Mouse (Mus musculus): Measurements from ENCODE around the gene Fam81a. TPM values are rescaled to one million over a fixed set of nuclear protein-coding genes. Genes with fewer than 3 reads are reported as not detected.

Gene Fam81a
- polyA plus RNA-seq, 1 experiment from 2014 or later, result 5.9 TPM

- Histone ChIP-seq H3K36me3 (ENCODE audit: control insufficient read depth, insufficient read depth, low read length) (no peaks in the 10 kb centered on the region), H3K9ac (replicated peaks; ENCODE audit: low read length) (no peak overlapping the region), H3K4me1 (ENCODE audit: control insufficient read depth, insufficient read depth, low read length) (no peaks in the 10 kb centered on the region), H3K27me3 (ENCODE audit: control insufficient read depth, insufficient read depth, low read length) (no peaks in the 10 kb centered on the region), H3K4me3 (replicated peaks; ENCODE audit: low read depth, low read length) (no peak overlapping the region), H3K27ac (replicated peaks; ENCODE audit: low read depth, low read length) (no peak overlapping the region), H3K4me2 (ENCODE audit: low read length) (no peak overlapping the region), H3K9me3 (ENCODE audit: control insufficient read depth, low read length) (no peaks in the 10 kb centered on the region)
- ATAC-seq (ENCODE audit: low FRiP score, low TSS enrichment) (no peak), DNase-seq (no peak)
- 82% methylated on average over 25 of the region's 25 CpGs for WGBS
These were observed 59.8 kb downstream of the Fam81a start for GRCm38 (mm10) chr9:70082357-70083204.

GRCm38 (mm10) chr9:70081767-70082166 lies 60.6 kb downstream of the Fam81a start:
- Histone ChIP-seq H3K27ac (replicated peaks; ENCODE audit: low read depth, low read length) (no peak overlapping the region), H3K9ac (replicated peaks; ENCODE audit: low read length) (no peak overlapping the region), H3K27me3 (ENCODE audit: control insufficient read depth, insufficient read depth, low read length) (no peaks in the 10 kb centered on the region), H3K9me3 (ENCODE audit: control insufficient read depth, low read length) (no peaks in the 10 kb centered on the region), H3K4me1 (ENCODE audit: control insufficient read depth, insufficient read depth, low read length) (no peaks in the 10 kb centered on the region), H3K36me3 (ENCODE audit: control insufficient read depth, insufficient read depth, low read length) (no peaks in the 10 kb centered on the region), H3K4me2 (ENCODE audit: low read length) (no peak overlapping the region), H3K4me3 (replicated peaks; ENCODE audit: low read depth, low read length) (no peak overlapping the region)
- ATAC-seq (ENCODE audit: low FRiP score, low TSS enrichment), result no peak
- 92% methylated on average over 7 of the region's 7 CpGs for WGBS
- DNase-seq, result no peak

- Histone ChIP-seq H3K4me1 (ENCODE audit: control insufficient read depth, insufficient read depth, low read length) (no peaks in the 10 kb centered on the region), H3K27ac (replicated peaks; ENCODE audit: low read depth, low read length) (no peak overlapping the region), H3K27me3 (ENCODE audit: control insufficient read depth, insufficient read depth, low read length) (no peaks in the 10 kb centered on the region), H3K9ac (replicated peaks; ENCODE audit: low read length) (no peak overlapping the region), H3K4me3 (replicated peaks; ENCODE audit: low read depth, low read length) (no peak overlapping the region), H3K36me3 (ENCODE audit: control insufficient read depth, insufficient read depth, low read length) (no peaks in the 10 kb centered on the region), H3K4me2 (ENCODE audit: low read length) (no peak overlapping the region), H3K9me3 (ENCODE audit: control insufficient read depth, low read length) (no peaks in the 10 kb centered on the region)
- DNase-seq (peak; percentile 61), ATAC-seq (ENCODE audit: low FRiP score, low TSS enrichment) (no peak)
- 67% methylated on average over 2 of the region's 2 CpGs for WGBS
These were observed 61.4 kb downstream of the Fam81a start for GRCm38 (mm10) chr9:70080976-70081375.

- Histone ChIP-seq H3K9ac (replicated peaks; ENCODE audit: low read length) (no peak overlapping the region), H3K4me1 (ENCODE audit: control insufficient read depth, insufficient read depth, low read length) (no peaks in the 10 kb centered on the region), H3K27ac (replicated peaks; ENCODE audit: low read depth, low read length) (no peak overlapping the region), H3K9me3 (ENCODE audit: control insufficient read depth, low read length) (no peaks in the 10 kb centered on the region), H3K4me2 (ENCODE audit: low read length) (no peak overlapping the region), H3K27me3 (ENCODE audit: control insufficient read depth, insufficient read depth, low read length) (no peaks in the 10 kb centered on the region), H3K4me3 (replicated peaks; ENCODE audit: low read depth, low read length) (no peak overlapping the region), H3K36me3 (ENCODE audit: control insufficient read depth, insufficient read depth, low read length) (no peaks in the 10 kb centered on the region)
- 92% methylated on average over 9 of the region's 9 CpGs for WGBS
- ATAC-seq (ENCODE audit: low FRiP score, low TSS enrichment), result no peak
- no peak for DNase-seq
These were observed 62.1 kb downstream of the Fam81a start for GRCm38 (mm10) chr9:70080027-70080800.

GRCm38 (mm10) chr9:70078034-70078433 lies 64.3 kb downstream of the Fam81a start:
- Histone ChIP-seq H3K9me3 (ENCODE audit: control insufficient read depth, low read length) (no peaks in the 10 kb centered on the region), H3K27ac (replicated peaks; ENCODE audit: low read depth, low read length) (no peak overlapping the region), H3K4me2 (ENCODE audit: low read length) (no peak overlapping the region), H3K4me3 (replicated peaks; ENCODE audit: low read depth, low read length) (no peak overlapping the region), H3K27me3 (ENCODE audit: control insufficient read depth, insufficient read depth, low read length) (no peaks in the 10 kb centered on the region), H3K9ac (replicated peaks; ENCODE audit: low read length) (no peak overlapping the region), H3K36me3 (ENCODE audit: control insufficient read depth, insufficient read depth, low read length) (no peaks in the 10 kb centered on the region), H3K4me1 (ENCODE audit: control insufficient read depth, insufficient read depth, low read length) (no peaks in the 10 kb centered on the region)
- 93% methylated on average over 3 of the region's 3 CpGs for WGBS
- DNase-seq (no peak), ATAC-seq (ENCODE audit: low FRiP score, low TSS enrichment) (no peak)

GRCm38 (mm10) chr9:70077170-70077569 lies 65.2 kb downstream of the Fam81a start:
- no peaks in the 10 kb centered on the region for H3K4me1 ChIP-seq (ENCODE audit: control insufficient read depth, insufficient read depth, low read length)
- WGBS, result 62% methylated on average over 7 of the region's 7 CpGs
- no peak overlapping the region for H3K4me2 ChIP-seq (ENCODE audit: low read length)
- no peaks in the 10 kb centered on the region for H3K27me3 ChIP-seq (ENCODE audit: control insufficient read depth, insufficient read depth, low read length)
- H3K27ac ChIP-seq (replicated peaks; ENCODE audit: low read depth, low read length), result no peak overlapping the region
- no peaks in the 10 kb centered on the region for H3K36me3 ChIP-seq (ENCODE audit: control insufficient read depth, insufficient read depth, low read length)
- no peak overlapping the region for H3K4me3 ChIP-seq (replicated peaks; ENCODE audit: low read depth, low read length)
- H3K9ac ChIP-seq (replicated peaks; ENCODE audit: low read length), result no peak overlapping the region
- DNase-seq (no peak), ATAC-seq (ENCODE audit: low FRiP score, low TSS enrichment) (no peak)
- no peaks in the 10 kb centered on the region for H3K9me3 ChIP-seq (ENCODE audit: control insufficient read depth, low read length)

GRCm38 (mm10) chr9:70072387-70072786 lies 70.0 kb downstream of the Fam81a start:
- H3K36me3 ChIP-seq (ENCODE audit: control insufficient read depth, insufficient read depth, low read length), result no peaks in the 10 kb centered on the region
- no peaks in the 10 kb centered on the region for H3K9me3 ChIP-seq (ENCODE audit: control insufficient read depth, low read length)
- H3K27ac ChIP-seq (replicated peaks; ENCODE audit: low read depth, low read length), result no peak overlapping the region
- 89% methylated on average over 8 of the region's 8 CpGs for WGBS
- no peak for DNase-seq
- ATAC-seq (ENCODE audit: low FRiP score, low TSS enrichment), result no peak
- no peaks in the 10 kb centered on the region for H3K4me1 ChIP-seq (ENCODE audit: control insufficient read depth, insufficient read depth, low read length)
- H3K27me3 ChIP-seq (ENCODE audit: control insufficient read depth, insufficient read depth, low read length), result no peaks in the 10 kb centered on the region
- H3K4me2 ChIP-seq (ENCODE audit: low read length), result no peak overlapping the region
- H3K9ac ChIP-seq (replicated peaks; ENCODE audit: low read length), result no peak overlapping the region
- H3K4me3 ChIP-seq (replicated peaks; ENCODE audit: low read depth, low read length), result no peak overlapping the region

- Histone ChIP-seq H3K4me3 (replicated peaks; ENCODE audit: low read depth, low read length) (no peak overlapping the region), H3K27ac (replicated peaks; ENCODE audit: low read depth, low read length) (no peak overlapping the region), H3K9ac (replicated peaks; ENCODE audit: low read length) (no peak overlapping the region), H3K27me3 (ENCODE audit: control insufficient read depth, insufficient read depth, low read length) (no peaks in the 10 kb centered on the region), H3K4me2 (ENCODE audit: low read length) (no peak overlapping the region), H3K9me3 (ENCODE audit: control insufficient read depth, low read length) (no peaks in the 10 kb centered on the region), H3K36me3 (ENCODE audit: control insufficient read depth, insufficient read depth, low read length) (no peaks in the 10 kb centered on the region), H3K4me1 (ENCODE audit: control insufficient read depth, insufficient read depth, low read length) (no peaks in the 10 kb centered on the region)
- WGBS, result 69% methylated on average over 8 of the region's 8 CpGs
- ATAC-seq (ENCODE audit: low FRiP score, low TSS enrichment) (no peak), DNase-seq (peak; percentile 8)
These were observed 72.4 kb downstream of the Fam81a start for GRCm38 (mm10) chr9:70069961-70070435.
